Mouse (Mus musculus): ENCODE measurements at regions not wholly inside any gene's neighbourhood (a gene's known extent, or its start where the extent isn't known, plus 50 kb on each side); places are given as distances from the start of the nearest gene placed in this dataset.
A peak's percentile ranks its signal among the peaks of the same experiment; 100 is the strongest.

DNA sequence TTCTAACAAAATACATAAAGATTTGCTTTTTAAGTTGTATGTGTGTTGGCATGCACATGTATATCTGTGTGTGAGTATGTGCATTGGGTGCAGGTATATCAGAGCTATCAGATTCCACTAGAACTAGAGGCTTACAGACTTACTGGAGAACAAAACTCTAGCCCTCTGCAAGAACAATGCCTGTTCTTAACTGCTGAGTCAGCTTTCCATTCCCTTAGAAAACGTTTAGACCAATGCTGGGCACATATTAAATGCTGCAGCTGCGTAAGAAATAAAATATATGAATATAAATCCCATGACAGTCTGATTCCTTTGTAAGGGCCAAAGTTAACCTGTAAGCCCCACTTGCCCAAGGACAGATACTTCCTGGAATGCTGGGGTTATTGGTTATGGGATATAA is 190.0 kb downstream of the Enc1 start:
- DNase-seq (ENCODE audit: inconsistent age in 2 of 2, low spot score in 1 of 2) = no peak

DNA sequence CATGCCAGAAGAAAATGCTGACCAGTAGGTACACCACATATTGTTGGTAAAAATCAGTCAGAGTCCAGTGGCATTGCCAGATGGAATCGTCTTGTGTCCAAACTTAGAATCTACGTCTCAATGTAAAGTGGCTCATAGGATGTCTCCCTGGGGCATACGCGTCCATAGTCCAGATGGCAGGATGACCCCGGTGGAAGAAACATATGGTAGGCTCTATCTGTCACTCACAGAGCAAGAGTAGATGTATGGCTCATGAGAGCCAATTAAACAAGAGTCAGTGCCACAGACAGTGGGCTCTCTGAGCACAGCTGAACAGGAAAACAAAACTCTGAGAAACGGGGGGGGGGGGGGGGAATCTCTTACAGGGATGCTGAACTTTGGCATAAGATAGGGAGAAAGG is 187.3 kb downstream of the Enc1 start:
- no peak for DNase-seq (ENCODE audit: inconsistent age in 2 of 2, low spot score in 1 of 2)

DNA sequence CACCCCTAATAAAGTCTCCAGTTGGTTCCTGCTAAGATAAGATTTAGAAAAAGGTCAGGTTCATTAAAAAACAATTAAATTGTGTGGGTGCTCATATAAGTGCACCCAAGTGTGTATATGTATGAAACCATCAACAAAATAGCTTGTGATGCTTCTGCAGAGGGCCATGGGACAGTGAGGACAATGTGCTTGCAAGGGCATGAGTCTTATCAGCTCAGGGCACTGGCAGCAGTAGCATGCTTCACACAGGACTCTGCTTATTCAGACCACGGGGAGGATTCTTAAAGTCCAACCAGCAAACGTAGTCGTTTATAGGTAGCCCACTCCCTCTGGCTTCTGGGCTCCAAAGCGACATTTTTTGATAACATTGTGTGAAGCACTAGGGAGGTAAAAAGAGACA is 186.6 kb downstream of the Enc1 start:
- no peak for DNase-seq (ENCODE audit: inconsistent age in 2 of 2, low spot score in 1 of 2)

DNA sequence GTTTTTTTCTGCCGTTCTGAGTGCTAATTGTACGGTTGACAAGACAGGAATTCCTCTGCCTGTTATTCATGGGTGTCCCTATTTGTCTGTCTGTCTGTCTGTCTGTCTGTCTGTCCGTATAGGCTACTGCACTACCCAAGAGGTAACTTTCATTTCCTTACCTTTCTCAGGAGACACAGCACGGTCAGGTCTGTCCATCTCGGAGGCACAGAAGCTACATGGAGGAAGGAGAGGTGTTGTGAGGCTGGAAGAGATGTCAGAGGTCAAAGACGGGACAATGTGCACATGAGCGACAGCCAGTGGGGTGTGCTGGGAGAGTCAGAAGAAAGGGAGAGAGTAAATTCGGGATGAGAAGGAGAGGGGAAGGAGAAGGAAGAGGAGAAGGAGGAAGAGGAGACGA is 184.8 kb downstream of the Enc1 start:
- DNase-seq (ENCODE audit: inconsistent age in 2 of 2, low spot score in 1 of 2) = no peak

DNA sequence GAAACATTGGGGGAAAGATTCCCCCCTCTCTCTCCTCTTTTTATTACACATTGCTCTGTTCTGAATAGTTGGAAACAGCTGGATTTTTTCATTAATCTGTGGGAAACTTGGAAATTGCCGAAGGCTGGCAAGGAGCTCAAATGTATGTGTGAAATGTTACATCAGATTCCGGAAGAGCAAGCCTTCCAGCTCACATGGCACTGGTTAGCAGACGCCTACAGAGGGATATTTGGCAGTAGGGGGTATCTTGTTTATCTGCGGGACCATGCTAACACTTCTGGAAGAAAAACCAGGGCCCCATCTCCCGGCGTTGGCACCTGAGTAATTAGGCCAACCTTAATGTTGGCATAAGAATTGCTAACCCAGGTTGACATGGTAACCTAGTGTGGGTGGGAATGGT is 183.0 kb downstream of the Enc1 start:
- DNase-seq (ENCODE audit: inconsistent age in 2 of 2, low spot score in 1 of 2) = no peak

DNA sequence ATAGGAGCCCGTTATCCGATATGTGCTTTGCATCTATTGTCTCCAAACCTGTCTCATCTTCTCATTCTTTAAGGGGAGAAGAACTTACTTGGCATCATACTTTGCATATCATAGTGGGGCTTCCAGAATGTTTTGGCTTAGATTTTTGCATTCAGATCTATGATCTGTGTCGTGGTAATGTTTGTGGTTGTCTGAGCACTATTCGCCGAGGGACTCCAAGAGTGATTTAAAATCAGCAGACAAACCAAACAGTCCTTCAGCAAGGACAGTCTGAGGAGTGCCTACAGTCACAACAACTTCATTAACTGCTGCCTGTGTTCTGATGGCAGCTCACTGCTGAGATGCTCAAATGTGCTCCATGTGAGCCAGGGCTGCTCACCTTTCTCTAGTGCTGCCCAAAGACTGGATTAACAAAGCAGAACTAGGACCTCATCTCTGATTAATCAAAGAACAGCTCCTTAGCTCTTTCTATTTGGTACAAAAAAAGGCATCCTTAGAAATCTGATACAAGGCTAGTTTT is 182.5 kb downstream of the Enc1 start:
- no peak for DNase-seq (ENCODE audit: inconsistent age in 2 of 2, low spot score in 1 of 2)

DNA sequence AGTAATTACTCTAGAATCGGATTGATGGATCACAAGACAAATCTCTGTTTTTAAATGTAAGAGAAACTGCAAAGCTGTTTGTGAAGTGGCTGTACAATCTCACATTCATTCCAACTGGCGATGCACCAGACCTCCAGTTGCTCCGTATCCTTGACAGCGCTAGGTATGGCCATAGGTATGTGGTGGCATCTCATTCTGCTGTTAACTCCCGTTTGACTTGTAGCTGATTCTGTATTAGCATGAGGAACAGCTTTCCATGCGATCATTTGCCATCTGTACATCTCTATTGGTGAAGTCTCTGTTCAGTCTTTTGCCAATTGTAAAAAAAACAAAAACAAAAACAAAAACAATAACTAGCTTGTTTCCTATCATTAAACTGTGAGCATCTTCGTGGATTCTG is 182.0 kb downstream of the Enc1 start:
- DNase-seq (ENCODE audit: inconsistent age in 2 of 2, low spot score in 1 of 2) = no peak

DNA sequence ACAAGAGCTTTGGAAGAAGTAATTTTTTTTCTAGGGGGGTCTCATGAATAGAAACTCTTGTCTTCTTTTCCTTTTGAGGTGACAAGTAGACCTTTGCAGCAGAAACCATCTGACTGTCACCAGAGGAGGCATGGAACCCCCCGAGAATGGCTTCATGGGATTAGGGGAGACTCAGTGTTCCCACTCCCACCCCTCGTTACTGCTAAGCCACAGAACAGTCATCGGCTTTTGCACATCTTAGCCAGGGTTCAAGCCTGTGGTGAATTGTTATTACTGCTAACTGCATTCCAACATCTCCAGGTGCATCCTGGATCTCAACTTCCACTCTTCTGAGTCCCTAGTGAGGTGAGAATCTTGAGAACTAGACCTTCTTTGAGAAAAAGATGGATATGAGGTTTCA is 180.9 kb downstream of the Enc1 start:
- DNase-seq (ENCODE audit: inconsistent age in 2 of 2, low spot score in 1 of 2) = no peak

DNA sequence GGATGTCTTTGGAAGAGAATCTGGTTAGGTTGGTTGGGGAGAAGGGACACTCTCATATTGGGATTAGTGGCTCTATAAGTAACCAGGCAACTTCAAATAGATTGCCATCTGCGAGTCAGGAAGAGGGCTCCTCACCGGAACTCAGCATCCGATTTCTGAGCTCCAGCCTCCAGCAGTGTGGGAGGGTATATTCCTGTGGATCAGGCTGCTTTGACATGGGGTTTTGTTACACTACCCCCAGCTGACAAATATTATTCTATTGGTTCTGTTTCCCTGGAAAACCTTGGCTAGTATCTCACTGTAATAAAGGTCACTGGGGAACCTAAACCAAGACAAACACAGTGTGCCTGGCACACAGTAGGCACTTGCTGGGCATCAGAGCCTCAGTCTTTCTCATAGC is 179.9 kb downstream of the Enc1 start:
- DNase-seq (ENCODE audit: inconsistent age in 2 of 2, low spot score in 1 of 2) = no peak

DNA sequence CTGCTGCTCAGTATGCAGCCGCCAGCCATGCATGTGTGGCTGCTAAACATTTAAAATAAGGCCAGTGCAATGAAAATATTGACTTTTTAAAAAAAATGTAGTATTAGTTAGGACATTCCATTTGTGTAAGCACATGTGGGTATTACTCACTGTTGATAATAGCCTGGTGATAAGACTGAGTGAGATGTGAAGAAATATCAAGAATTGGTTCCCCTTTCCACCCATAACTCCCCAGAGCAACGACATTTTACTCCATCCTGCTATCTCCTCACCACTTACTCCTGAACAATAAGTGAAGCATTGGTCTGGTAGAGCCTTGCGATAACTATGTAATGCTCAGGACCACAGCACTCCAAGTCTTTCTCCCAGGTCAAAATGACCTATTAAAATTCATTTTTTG is 178.2 kb downstream of the Enc1 start:
- DNase-seq (ENCODE audit: inconsistent age in 2 of 2, low spot score in 1 of 2) = no peak

DNA sequence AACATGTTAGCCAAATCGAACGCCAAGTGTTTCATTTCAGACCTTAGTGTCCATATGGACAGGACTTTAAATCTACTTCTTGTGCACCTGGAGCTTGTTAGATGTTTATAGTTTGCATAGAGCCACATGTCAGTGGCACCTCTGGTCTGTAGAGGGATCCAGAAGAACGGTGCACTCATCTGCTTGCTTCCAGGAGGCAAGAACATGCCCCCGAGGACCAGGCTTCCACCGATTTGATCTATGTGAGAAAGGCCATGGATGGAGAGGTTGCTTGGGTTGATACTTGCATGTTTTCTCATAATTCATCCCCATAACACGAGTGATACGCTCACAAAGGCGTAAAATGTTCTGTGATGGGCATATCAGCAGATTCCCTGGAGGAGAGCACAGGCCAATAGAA is 177.8 kb downstream of the Enc1 start:
- DNase-seq (ENCODE audit: inconsistent age in 2 of 2, low spot score in 1 of 2) = no peak

DNA sequence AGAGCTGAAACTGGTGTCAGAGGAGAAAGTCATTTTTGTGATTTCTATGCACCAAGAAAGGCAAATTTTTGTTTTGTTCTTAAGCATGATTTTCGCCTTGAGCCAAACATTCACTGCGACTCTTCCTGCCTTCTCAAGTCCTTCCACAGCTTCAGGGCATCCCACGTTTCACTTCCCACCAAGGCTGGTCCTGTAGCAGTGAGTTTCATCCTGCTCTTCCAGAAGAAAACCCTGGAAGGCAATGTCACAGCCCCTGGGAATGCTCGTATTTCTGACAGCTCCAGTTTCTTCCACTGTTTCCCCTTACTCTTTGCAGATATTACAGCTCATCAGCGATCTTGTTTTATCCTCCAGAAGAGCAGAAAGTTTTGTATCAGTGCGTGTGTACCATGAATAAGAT is 177.2 kb downstream of the Enc1 start:
- no peak for DNase-seq (ENCODE audit: inconsistent age in 2 of 2, low spot score in 1 of 2)

DNA sequence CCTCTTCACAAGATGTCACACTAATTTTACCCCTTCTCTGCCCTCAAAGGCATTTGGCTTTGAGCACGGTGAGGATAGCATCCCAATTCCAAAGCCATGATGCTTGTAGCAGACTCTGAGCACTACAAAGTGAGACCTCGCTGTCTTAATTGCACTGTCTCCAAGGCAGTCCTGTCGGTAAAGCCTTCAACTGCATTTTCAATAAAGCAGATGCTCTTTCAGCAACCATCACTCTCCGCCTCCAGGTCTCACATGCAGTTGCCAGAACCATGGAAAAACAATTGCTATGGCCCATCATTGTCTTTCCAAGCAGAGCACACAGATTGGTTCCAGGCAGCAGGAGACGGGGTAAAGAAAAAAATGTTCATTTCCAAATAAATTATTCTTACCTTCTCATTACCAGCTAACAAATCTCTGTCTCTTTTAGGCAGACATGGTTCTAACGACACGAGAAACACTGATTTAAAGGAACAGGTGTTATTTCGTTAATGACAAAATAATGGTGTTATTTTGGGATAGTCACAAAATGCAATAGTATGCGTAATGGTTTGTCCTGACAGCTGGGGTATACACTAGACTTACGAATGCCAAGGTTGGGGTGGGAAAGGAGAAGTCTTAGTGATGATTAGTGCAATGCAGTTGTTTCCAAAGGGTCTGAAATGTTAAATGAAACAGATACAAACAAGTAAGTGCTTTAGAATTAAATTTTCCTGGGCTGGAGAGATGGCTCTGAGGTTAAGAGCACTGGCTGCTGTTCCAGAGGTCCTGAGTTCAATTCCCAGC is 175.2 kb downstream of the Enc1 start:
- no peak for DNase-seq (ENCODE audit: inconsistent age in 2 of 2, low spot score in 1 of 2)

DNA sequence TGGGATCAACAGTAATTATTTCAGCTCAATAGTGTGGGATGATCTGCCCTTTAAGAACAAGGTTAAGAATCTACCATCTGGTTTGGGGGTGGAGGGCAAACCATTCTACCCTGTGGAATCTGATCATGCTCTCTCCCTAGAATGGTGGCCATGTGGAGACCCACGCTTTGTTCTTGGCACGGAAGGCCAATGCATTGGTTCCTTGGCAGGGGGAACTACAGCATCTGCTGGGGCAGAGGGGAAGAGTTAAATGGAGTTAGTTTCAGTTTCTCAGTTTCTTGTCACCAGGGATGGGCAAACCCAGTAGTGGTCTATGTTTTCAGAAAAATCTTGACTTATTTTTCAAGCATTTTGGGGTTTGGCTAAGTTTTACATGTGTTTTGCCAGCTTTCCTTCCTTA is 174.5 kb downstream of the Enc1 start:
- no peak for DNase-seq (ENCODE audit: inconsistent age in 2 of 2, low spot score in 1 of 2)

DNA sequence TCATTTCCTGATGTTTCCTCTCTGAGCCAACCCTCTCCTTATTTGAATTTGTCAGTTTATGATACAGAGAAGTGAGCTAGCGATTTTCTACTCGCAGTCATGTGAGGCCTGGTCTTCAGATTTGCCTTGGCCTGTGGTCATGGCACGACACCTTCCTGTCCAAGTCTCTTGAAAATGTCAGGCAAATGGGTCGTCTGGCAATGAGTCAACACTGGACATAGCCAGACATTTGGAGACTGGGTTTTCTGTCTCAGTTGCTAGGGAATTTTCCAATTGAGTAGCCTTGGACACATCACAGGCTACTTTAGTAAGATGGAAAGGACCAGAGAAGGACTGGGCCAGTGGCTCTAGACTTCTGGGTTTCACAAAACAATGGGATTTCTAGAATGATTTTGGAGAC is 171.2 kb downstream of the Enc1 start:
- DNase-seq (ENCODE audit: inconsistent age in 2 of 2, low spot score in 1 of 2) = peak in 1 of 2 experiments; percentile 33

DNA sequence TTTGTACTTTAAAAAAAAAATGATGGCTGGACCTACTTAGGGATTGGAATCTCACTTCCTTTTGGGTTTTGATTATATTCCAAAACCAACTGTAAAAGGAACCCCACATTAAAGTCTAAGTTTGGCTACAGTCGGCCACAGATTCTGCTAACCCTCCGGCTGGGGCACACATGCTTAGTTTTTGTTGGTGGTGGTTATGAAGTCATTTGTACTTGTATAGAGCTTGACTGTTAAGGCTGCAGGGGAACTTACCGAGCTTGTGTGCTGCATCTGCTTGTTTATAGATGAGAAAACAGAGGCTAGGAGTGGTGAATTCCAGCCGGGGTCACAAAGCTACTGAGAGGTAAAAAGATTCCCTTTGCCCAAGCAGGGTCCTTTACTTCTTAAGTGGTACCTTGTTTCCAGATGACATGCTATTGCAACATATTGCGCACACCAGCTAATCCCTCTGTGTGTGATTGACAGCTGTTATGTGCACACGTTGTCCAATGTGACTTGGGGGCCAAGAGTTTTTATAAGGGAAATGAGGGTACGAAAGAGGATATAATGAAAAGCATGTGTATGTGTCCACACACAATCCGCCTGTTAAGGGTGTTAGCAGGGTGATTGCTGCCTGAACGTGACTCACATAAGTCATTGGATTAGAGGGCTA is 169.8 kb downstream of the Enc1 start:
- no peak for DNase-seq (ENCODE audit: inconsistent age in 2 of 2, low spot score in 1 of 2)

DNA sequence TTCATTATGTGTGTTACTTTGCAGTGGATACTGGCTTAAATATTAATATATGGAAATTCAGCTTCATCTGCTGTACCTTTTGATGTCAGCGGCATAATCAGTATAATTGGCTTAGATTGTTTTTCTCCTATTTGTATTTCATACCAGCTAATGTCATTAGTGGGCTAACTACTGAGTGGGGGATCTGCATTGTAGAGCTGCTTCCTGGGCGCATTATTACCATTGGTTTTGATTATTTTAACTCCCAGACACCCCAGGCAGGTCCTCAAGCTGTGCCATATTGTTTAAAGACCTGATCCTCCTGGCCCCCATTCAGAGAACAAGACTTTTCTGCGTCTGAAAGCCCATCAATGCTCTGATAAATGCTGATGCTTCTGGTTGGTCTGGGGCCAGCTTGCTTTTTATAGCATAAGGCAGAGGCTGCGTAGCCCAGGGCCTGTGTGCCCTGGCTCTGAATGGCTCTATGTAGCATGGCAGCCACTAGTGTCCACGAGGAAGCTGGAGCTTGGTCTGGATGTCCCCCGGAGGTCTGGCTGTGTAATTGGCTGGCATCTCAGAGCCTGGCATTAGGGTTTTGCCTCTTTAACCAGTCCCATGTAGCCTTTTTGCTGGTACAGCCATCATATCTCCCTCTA is 169.1 kb downstream of the Enc1 start:
- no peak for DNase-seq (ENCODE audit: inconsistent age in 2 of 2, low spot score in 1 of 2)

DNA sequence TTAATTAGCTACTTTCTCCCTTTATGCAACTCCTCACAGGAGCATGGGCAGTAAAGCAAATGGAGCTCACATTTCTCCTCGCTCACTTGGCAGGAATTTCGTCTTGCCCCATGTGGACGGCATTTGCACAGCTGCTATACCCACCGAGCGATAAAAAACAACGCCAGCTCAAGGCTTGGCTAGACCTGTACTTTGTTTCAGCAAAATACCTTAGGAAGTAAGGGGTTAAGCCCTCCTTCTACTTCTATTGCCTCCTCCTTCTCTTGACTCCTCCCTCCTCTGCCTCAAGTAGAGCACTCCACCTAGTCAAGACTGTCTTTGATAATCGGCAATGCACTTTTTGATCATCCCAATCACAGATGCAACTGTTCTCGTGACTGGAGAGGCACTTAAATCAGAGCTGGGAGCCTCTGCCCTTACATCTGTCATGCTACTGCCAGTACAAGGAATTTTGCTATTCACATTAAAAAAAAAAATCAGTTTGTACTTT is 168.4 kb downstream of the Enc1 start:
- DNase-seq (ENCODE audit: inconsistent age in 2 of 2, low spot score in 1 of 2) = no peak

DNA sequence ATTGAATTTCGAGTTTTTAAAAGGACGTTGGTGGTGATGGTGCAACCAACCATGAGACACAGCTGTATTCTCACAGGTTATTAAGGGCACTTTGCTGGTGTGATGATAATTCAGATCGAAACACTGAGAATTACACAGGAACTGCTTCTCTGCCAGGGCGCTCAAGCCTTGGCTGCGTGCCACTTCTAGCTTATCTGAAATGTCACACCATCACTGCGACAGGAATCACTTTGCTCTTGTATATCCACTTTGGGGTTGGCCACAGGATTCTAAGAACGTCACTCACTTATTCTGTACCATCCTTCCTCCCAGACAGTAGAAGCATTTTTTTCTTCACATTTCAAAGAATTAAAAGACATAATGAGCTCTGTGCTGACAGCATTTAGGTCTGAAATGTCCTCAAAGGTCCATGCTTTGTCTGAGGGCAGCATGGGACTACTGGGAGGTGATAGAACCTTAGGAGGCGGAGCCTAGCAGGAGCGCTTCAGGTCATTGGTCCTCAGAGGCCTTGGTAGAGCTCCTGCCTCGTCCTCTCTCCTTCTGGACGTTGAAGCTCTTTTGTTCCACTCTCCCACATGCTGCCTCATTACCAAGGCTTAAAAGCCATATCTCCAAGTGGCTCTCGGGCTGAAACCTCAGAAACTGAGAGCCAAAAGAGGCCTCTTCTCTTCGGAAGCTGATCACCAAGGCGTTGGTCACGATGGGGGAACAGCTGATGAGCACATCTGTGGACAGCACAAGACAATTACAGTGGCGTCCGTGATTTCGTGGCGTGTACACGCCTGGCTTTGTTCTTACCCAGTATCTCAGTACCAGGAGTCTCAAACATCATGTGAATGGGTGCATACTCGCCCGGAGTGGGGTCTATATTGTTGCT is 167.7 kb downstream of the Enc1 start:
- DNase-seq (ENCODE audit: inconsistent age in 2 of 2, low spot score in 1 of 2) = peak in 1 of 2 experiments; percentile 55

DNA sequence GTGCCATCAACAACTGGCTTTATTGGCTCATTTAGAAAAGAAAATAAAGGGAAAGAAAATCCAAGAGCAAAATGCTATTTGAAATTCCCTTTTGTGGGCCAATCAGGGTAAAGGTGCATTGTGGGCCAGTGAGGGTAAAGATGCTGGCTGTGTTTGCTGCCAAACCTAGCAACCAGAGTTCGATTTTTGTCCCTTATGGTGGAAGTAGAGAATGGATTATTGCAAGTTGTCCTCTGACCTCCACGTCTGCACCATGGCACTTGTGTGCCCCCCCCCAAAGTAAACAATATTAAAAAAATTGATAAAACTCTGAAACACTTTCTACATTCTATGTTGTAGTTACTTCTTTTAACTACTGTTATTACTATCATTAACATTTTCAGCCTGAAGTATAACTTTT is 166.9 kb downstream of the Enc1 start:
- no peak for DNase-seq (ENCODE audit: inconsistent age in 2 of 2, low spot score in 1 of 2)

DNA sequence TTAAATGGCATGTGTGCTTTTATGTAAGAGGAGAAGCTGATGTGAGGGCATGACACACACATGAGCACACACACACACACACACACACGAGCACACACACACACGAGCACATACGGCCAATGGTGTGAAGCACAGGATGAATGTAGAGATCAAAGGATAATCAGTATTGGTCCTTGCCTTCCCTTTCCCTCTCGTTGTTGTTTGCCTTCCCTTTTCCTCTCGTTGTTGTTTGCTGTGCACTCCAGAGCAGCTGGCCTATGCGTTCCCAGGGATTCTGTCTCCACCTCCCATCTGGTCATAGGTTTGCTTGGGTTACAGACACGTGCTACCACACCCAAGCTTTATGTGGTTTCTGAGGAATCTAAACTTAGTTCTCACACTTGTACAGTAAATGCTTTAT is 165.8 kb downstream of the Enc1 start:
- no peak for DNase-seq (ENCODE audit: inconsistent age in 2 of 2, low spot score in 1 of 2)
